Mouse (Mus musculus): ENCODE results near the gene Ddx24. TPM values are rescaled to one million over a fixed set of nuclear protein-coding genes. Genes with fewer than 3 reads are reported as not detected.
"Not testable (repeated sequence)": the region's sequence is repeated elsewhere in the genome, so short reads cannot be mapped to it uniquely, and the experiment has no call there.

The Ddx24 gene
- polyA plus RNA-seq (2015; fragmentation: Nextera tagmentation; extraction: Ambion mirVana), result 173 and 174 TPM in 2 replicates

DNA sequence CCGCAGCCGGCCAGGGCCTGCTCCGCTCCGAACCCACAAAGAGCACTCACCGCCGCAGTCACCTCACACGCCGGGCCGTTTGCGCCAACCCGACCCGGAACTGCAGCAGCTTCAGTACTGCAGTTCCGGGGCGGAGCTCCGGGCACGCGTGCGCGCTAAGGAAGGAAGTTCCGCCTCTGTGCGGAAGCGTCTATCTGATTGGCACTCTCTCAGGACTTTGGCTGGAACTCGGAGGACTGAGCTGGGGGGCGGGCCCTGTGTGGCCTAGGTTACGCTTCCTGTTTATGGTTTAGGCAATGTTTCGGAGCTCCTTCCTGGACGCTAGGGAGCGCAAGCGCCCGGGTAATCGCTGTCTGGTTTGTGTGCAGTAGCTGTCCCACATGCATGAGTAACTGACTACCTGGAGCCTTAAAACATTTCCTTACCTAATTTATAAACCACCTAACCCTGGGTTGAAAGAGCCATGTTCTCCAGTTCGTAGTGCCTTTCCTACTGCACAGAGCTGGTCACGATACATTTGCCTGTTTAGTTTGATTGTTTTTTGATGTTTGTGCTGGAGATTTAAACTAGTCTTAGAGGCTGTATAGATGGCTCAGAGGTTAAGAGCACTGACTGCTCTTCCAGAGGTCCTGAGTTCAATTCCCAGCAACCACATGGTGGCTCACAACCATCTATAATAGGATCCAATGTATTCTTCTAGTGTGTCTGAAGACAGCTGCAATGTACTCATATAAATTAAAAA is at the start of gene Ddx24:
Ddx24 (minus strand) TSS at position 102 of the 742 bp plus-strand sequence.
- Histone ChIP-seq H3K36me3 (peaks cover 11% of the 10 kb centered on the region), H3K27ac (peak within 1 kb of the TSS; percentile 63), H3K4me3 (peak within 1 kb of the TSS; percentile 78), H3K9me3 (no peaks in the 10 kb centered on the region), H3K4me1 (replicated peaks) (peaks cover 37% of the 10 kb centered on the region), H3K27me3 (no peaks in the 10 kb centered on the region), H3K9ac (peak within 1 kb of the TSS; percentile 89), H3K4me2 (peak within 1 kb of the TSS; percentile 89)
- 1% methylated on average over 33 of the region's 33 CpGs for WGBS
- peak; percentile 100 for ATAC-seq (ENCODE audit: low FRiP score)

DNA sequence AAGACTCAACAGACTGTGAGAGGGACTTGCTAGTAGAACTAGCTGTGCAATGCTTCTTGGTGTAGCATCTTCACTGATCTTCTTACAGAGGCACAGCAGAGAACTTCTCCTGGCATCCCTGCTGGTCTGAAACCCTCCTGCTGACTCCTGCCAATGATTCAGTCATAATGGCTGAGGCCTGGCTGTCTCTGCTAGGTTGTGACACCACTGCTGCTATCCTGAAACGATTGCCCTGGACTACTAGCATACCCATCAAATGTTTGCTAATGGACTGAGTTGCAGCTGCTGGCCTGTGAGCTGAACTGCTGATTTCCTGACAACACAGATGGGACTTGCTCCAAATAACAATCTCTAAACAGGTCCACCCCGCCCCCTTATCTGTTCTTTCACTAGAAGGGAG is 48.9 kb upstream of the Ddx24 start:
- WGBS, result 50% methylated on average over 2 of the region's 2 CpGs
- no peaks in the 10 kb centered on the region for H3K9me3 ChIP-seq
- no peak overlapping the region for H3K27ac ChIP-seq
- H3K36me3 ChIP-seq, result no peaks in the 10 kb centered on the region
- no peak for ATAC-seq (ENCODE audit: low FRiP score)
- H3K27me3 ChIP-seq, result no peaks in the 10 kb centered on the region
- H3K4me1 ChIP-seq (replicated peaks), result no peaks in the 10 kb centered on the region
- H3K9ac ChIP-seq, result no peak overlapping the region
- no peak overlapping the region for H3K4me2 ChIP-seq
- no peak overlapping the region for H3K4me3 ChIP-seq

DNA sequence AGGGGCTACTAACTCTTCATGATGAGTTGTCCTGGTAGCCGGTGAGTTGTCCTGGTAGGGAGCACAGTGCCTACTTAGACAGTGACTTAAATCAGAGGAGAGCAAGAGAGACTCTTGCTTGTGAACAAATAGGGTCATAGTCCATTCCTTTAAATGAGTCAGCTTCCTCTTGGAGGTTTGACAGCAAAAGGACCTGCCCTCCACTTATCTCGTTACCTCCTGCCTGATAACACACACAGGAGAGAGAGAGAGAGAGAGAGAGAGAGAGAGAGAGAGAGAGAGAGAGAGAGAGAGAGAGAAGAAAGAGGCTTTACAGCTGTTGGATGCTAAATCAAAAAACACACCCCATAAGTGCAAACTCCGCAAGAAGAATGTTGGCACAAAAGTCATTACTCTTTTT is 31.5 kb upstream of the Ddx24 start, which contains the start of gene Ifi27l2b:
Ifi27l2b (minus strand) TSS at position 84 of the 400 bp plus-strand sequence.
- Histone ChIP-seq H3K4me2 (no peak within 1 kb of the TSS), H3K36me3 (no peaks in the 10 kb centered on the region), H3K27me3 (no peaks in the 10 kb centered on the region), H3K27ac (no peak within 1 kb of the TSS), H3K9me3 (no peaks in the 10 kb centered on the region), H3K4me1 (replicated peaks) (no peaks in the 10 kb centered on the region), H3K9ac (no peak within 1 kb of the TSS), H3K4me3 (no peak within 1 kb of the TSS)
- WGBS, result 82% methylated on average over 3 of the region's 3 CpGs
- no peak for ATAC-seq (ENCODE audit: low FRiP score)

DNA sequence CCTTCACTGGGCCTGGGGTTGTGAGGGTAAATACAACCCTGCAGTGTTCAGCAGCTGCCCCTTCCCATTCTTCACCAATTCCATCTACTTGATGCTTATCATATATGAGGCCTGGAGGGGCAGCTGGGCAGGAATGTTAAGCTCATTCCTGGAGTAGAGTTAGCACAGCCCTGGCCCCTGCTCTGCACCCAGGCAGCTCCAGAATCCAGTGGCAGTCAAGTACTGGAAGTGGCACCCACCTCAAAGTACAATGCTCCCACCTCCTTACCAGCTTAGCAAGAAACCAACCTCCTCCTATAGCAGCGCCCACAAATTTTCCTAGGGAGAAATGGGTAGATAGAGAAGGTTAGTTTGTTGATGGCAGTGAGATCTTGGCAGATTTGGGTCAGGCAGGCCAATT is 31.1 kb upstream of the Ddx24 start:
- H3K9ac ChIP-seq; H3K27me3 ChIP-seq; H3K4me2 ChIP-seq; H3K4me1 ChIP-seq (replicated peaks); ATAC-seq (ENCODE audit: low FRiP score); H3K4me3 ChIP-seq; H3K36me3 ChIP-seq; H3K27ac ChIP-seq; H3K9me3 ChIP-seq: not testable (repeated sequence)
- WGBS, result no CpG with 5 or more reads among the region's 1 CpGs

DNA sequence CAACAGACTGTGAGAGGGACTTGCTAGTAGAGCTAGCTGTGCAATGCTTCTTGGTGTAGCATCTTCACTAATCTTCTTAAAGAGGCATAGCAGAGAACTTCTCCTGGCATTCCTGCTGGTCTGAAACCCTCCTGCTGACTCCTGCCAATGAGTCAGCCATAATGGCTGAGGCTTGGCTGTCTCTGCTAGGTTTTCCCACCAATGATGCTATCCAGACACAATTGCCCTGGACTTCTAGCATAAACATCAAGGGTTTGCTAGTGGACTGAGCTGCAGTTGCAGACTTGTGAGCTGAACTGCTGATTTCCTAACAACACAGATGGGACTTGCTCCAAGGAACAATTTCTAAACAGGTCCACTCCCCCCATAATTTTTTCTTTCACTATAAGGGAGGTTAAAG is 27.7 kb upstream of the Ddx24 start:
- ATAC-seq (ENCODE audit: low FRiP score), result no peak
- Histone ChIP-seq H3K36me3 (no peaks in the 10 kb centered on the region), H3K27me3 (no peaks in the 10 kb centered on the region), H3K9me3 (no peaks in the 10 kb centered on the region), H3K4me1 (replicated peaks) (no peaks in the 10 kb centered on the region), H3K4me2 (no peak overlapping the region), H3K9ac (no peak overlapping the region), H3K4me3 (no peak overlapping the region), H3K27ac (no peak overlapping the region)

DNA sequence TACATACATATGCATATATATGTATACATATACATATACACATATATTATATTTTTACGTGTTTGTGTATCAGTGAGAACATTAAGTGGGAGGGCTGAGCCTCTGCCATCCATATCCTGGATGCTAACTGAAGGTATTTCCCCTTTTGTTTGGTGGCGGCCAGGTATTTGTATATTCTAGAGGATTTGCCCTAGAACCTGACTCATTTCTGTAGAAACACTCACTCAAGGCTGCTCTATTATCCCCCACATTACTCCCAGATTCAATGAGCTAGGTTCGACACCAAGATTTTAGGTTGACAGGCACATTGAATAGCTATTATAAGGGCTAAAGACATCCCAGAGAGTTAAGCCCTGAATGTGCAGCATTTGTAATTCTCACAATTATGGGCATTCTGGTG is 19.4 kb upstream of the Ddx24 start:
- H3K4me2 ChIP-seq, result no peak overlapping the region
- no peaks in the 10 kb centered on the region for H3K4me1 ChIP-seq (replicated peaks)
- H3K27ac ChIP-seq, result no peak overlapping the region
- no peak for ATAC-seq (ENCODE audit: low FRiP score)
- no peaks in the 10 kb centered on the region for H3K27me3 ChIP-seq
- no peaks in the 10 kb centered on the region for H3K9me3 ChIP-seq
- 84% methylated on average over 3 of the region's 3 CpGs for WGBS
- H3K9ac ChIP-seq, result no peak overlapping the region
- no peaks in the 10 kb centered on the region for H3K36me3 ChIP-seq
- no peak overlapping the region for H3K4me3 ChIP-seq

DNA sequence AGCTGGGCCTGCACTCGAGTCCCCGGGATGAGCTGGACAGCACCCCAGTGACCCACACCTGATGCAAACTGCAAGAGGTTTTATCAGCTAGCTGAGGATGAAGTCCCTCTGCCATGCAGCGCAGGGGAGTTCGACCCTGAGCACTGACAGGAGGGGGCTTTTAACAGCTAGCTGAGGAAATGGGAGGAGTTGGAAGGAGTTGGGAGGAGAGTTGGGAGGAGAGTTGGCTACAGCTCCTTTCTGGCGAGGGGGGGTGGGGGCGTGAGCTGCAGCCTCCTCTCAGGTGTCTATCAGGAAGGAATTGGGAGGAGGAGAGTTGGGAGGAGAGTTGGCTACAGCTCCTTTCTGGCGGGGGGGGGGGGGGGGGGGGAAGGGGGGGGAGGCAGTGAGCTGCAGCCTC is 18.6 kb upstream of the Ddx24 start:
- not testable (repeated sequence) for H3K4me1 ChIP-seq (replicated peaks)
- 49% methylated on average over 6 of the region's 7 CpGs for whole genome bisulfite sequencing

DNA sequence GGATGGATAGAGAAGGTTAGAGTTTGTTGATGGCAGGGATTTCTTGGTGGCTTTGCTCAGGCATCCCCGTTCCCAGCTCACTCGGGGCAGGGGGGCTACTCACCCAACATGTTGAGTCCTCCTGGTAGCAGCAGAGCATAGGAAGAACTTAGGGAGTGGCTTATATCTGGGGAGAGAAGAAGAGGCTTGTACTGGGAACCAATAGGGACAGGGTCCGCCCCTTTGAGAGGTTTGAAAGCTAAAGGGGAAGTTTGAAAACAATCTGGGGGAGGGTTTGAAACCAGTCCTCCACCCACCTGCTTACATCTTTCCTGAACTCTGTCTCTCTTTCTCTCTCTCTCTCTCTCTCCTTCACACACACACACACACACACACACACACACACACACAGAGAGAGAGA is 17.9 kb upstream of the Ddx24 start, which contains the start of gene Ifi27l2a:
Ifi27l2a (minus strand) TSS at position 157 of the 400 bp plus-strand sequence.
- Histone ChIP-seq H3K36me3 (no peaks in the 10 kb centered on the region), H3K9me3 (no peaks in the 10 kb centered on the region), H3K27me3 (no peaks in the 10 kb centered on the region), H3K9ac (no peak within 1 kb of the TSS), H3K4me2 (no peak within 1 kb of the TSS), H3K27ac (no peak within 1 kb of the TSS), H3K4me1 (replicated peaks) (no peaks in the 10 kb centered on the region), H3K4me3 (no peak within 1 kb of the TSS)
- 67% methylated on average over 3 of the region's 3 CpGs for WGBS
- no peak for ATAC-seq (ENCODE audit: low FRiP score)

More for the DNA sequence above, 18.6 kb upstream of the Ddx24 start:
- not testable (repeated sequence) for H3K27me3 ChIP-seq; H3K36me3 ChIP-seq; H3K27ac ChIP-seq; ATAC-seq (ENCODE audit: low FRiP score); H3K9ac ChIP-seq; H3K4me3 ChIP-seq; H3K9me3 ChIP-seq; H3K4me2 ChIP-seq

DNA sequence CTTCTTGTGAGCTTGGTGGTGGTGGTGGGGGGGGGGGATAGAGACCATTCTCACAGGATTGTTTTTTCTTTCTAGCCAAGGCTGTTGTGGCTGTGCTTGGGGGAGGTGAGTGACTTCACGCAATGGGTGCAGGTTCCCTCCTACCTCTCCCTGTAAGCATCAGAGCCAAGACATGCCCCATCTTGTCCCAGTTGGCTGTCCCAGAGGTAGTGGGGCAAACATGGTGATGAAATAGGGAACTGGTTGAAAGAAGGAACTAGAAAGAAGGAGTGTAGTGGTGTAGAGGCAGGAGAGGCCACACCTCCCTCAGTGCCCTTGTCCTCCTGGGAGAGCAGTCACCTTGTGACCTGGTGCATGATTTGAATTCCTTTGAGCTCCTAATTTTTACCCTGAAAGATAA is 12.0 kb upstream of the Ddx24 start:
- no peaks in the 10 kb centered on the region for H3K27me3 ChIP-seq
- no peaks in the 10 kb centered on the region for H3K36me3 ChIP-seq
- ATAC-seq (ENCODE audit: low FRiP score), result no peak
- H3K4me1 ChIP-seq (replicated peaks), result no peaks in the 10 kb centered on the region
- H3K27ac ChIP-seq, result no peak overlapping the region
- 100% methylated on average over 1 of the region's 1 CpGs for WGBS
- H3K4me2 ChIP-seq, result no peak overlapping the region
- no peaks in the 10 kb centered on the region for H3K9me3 ChIP-seq
- no peak overlapping the region for H3K4me3 ChIP-seq
- no peak overlapping the region for H3K9ac ChIP-seq

DNA sequence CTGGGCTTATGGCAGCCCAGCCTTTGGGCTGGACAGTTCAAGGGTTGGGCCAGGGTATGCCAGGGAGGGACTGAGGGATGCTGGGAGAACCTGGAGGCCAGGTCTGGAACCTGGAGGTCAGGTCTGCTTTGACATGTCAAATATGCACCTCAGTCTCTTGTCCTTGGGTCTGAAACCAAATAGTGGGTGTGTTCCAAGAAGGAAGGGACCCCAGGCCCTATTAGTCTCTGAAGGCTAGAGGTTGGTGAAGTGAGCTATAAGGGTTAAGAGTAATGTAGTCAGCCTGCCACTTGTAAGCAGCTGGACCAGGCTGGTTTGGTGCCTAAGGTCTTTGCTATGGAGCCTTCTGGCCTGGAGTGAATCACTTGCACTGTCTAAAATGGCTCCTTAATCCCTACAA is 9.2 kb upstream of the Ddx24 start:
- H3K9me3 ChIP-seq, result no peaks in the 10 kb centered on the region
- ATAC-seq (ENCODE audit: low FRiP score), result no peak
- no peaks in the 10 kb centered on the region for H3K4me1 ChIP-seq (replicated peaks)
- H3K36me3 ChIP-seq, result no peaks in the 10 kb centered on the region
- no peak overlapping the region for H3K9ac ChIP-seq
- H3K27me3 ChIP-seq, result no peaks in the 10 kb centered on the region
- no peak overlapping the region for H3K27ac ChIP-seq
- no peak overlapping the region for H3K4me2 ChIP-seq
- H3K4me3 ChIP-seq, result no peak overlapping the region

DNA sequence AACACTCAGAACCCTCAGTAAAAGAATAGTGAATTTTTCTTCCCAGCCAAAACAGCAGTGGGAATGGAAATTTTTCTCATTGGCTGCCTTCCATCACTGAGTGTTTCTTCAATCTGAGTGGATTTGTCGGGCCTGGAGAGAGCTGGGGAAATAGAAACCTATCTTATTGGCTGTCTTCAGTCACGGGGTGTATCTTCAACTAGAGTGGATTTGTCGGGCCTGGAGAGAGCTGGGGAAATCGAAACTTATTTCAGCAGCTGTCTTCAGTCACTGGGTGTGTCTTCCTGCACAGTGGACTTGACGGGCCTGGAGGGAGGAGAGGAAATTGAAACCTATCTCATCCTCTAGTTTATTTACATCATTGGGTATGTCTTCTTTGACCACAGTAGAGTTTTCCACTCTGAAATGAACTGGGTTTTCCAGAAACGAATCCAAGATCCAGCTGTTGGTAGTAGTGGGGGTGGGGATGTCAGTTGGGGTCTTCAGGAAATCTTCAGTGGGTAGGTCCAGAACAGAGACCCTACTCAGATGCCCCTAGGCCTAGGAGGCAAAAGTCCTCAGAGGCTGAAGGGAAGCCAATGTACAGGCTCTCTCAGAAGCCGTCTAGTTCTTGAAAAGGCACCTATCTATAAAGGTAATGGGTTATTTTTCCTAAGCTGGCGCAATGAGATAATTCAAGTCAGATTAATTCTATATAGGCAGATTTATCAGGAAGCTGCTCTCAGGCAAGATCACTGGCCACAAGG is 8.5 kb upstream of the Ddx24 start, which contains the start of gene Ifi27:
Ifi27 (plus strand) TSS at position 226 of the 746 bp plus-strand sequence.
- H3K36me3 ChIP-seq, result no peaks in the 10 kb centered on the region
- H3K9me3 ChIP-seq, result no peaks in the 10 kb centered on the region
- ATAC-seq (ENCODE audit: low FRiP score), result no peak
- H3K4me2 ChIP-seq, result no peak within 1 kb of the TSS
- 80% methylated on average over 8 of the region's 8 CpGs for WGBS
- H3K27ac ChIP-seq, result no peak within 1 kb of the TSS
- no peak within 1 kb of the TSS for H3K4me3 ChIP-seq
- H3K4me1 ChIP-seq (replicated peaks), result no peaks in the 10 kb centered on the region
- no peak within 1 kb of the TSS for H3K9ac ChIP-seq
- H3K27me3 ChIP-seq, result no peaks in the 10 kb centered on the region

DNA sequence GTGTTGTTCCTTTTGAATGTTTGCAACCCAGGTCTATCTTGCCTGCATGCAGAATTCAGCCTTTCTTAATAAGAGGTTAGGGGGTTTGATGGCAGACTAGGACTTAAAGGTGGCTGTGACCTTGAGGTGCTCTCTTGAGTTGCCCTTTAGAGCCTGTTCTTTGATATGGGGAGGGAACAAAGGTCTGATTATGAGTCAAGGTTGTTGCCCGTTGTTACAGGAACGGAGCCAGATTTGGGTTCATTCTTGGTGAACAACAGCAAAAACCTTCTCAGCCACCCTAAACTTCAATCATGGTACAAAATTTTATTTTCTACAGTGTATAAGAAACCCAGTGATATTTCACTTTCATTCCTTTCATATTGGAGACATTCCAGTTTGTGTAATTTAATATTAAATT is 7.8 kb upstream of the Ddx24 start:
- Histone ChIP-seq H3K9ac (no peak overlapping the region), H3K9me3 (no peaks in the 10 kb centered on the region), H3K27ac (no peak overlapping the region), H3K4me2 (no peak overlapping the region), H3K4me3 (no peak overlapping the region), H3K27me3 (no peaks in the 10 kb centered on the region), H3K36me3 (no peaks in the 10 kb centered on the region), H3K4me1 (replicated peaks) (no peaks in the 10 kb centered on the region)
- no peak for ATAC-seq (ENCODE audit: low FRiP score)
- 89% methylated on average over 2 of the region's 2 CpGs for WGBS

DNA sequence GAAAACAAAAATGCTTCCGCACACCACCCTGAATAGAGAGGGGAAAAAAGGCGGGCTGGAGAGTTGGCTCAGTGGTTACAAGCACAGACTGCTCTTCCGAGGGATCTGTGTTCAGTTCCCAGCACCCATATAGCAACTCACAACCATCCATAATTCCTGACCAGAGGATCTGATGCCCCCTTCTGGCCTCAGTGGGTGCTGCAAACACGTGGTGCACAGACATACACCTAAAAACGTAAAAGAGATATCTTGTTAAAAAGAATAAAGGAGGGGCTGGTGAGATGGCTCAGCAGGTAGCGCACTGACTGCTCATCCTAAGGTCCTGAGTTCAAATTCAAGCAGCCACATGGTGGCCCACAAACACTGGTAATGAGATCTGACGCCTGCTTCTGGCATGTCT is 1.1 kb upstream of the Ddx24 start:
- ATAC-seq (ENCODE audit: low FRiP score), result no peak
- WGBS, result 90% methylated on average over 7 of the region's 7 CpGs
- H3K9ac ChIP-seq, result no peak overlapping the region
- no peaks in the 10 kb centered on the region for H3K27me3 ChIP-seq
- H3K9me3 ChIP-seq, result no peaks in the 10 kb centered on the region
- H3K4me1 ChIP-seq (replicated peaks), result peaks cover 29% of the 10 kb centered on the region
- no peak overlapping the region for H3K4me3 ChIP-seq
- H3K27ac ChIP-seq, result no peak overlapping the region
- no peak overlapping the region for H3K4me2 ChIP-seq
- H3K36me3 ChIP-seq, result peaks cover 11% of the 10 kb centered on the region
